Mouse (Mus musculus): ENCODE results near the gene Emc10. TPM values are rescaled to one million over a fixed set of nuclear protein-coding genes. Genes with fewer than 3 reads are reported as not detected.

Emc10 gene
- polyA plus RNA-seq, 1 experiment, result 26.0 TPM

DNA sequence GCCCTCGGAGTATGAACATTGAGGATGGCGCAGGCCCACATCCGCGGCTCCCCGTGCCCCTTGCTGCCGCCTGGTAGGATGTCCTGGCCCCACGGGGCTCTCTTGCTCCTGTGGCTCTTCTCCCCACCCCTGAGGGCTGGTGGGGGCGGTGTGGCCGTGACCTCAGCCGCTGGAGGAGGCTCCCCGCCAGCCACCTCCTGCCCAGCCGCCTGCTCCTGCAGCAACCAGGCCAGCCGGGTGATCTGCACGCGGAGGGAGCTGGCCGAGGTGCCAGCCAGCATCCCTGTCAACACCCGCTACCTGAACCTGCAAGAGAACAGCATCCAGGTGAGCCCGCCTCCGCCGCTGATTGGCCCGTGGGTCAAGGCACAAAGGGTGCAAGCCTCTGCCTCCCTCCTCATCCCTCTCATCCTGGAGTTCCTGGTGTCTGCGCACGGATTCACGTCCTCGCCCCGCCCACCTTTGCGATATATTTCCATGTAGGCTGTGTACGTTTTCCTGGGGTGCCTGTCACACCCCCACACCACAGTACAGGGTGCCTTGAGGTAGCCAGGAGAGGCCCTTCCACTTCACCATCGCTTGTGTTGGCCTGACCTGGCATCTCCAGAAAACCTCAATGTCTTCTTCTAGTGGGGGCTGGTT lies 51.3 kb downstream of the Emc10 start:
- TF ChIP-seq GATA1 (IDR thresholded peaks at IDR 0.05; ENCODE audit: low read length), result no peak
- TF ChIP-seq TAL1 (IDR thresholded peaks at IDR 0.05; ENCODE audit: low read length), result no peak
- H3K27me3 ChIP-seq (ENCODE audit: control insufficient read depth), result peaks cover 97% of the 10 kb centered on the region
- peaks cover 2% of the 10 kb centered on the region; the same call in 1 of the 2 replicates for H3K9me3 ChIP-seq (ENCODE audit: control insufficient read depth, low read length)
- peaks cover 13% of the 10 kb centered on the region for H3K4me1 ChIP-seq (ENCODE audit: control insufficient read depth)
- H3K4me3 ChIP-seq (replicated peaks), result no peak overlapping the region
- H3K36me3 ChIP-seq (ENCODE audit: control insufficient read depth), result no peaks in the 10 kb centered on the region

DNA sequence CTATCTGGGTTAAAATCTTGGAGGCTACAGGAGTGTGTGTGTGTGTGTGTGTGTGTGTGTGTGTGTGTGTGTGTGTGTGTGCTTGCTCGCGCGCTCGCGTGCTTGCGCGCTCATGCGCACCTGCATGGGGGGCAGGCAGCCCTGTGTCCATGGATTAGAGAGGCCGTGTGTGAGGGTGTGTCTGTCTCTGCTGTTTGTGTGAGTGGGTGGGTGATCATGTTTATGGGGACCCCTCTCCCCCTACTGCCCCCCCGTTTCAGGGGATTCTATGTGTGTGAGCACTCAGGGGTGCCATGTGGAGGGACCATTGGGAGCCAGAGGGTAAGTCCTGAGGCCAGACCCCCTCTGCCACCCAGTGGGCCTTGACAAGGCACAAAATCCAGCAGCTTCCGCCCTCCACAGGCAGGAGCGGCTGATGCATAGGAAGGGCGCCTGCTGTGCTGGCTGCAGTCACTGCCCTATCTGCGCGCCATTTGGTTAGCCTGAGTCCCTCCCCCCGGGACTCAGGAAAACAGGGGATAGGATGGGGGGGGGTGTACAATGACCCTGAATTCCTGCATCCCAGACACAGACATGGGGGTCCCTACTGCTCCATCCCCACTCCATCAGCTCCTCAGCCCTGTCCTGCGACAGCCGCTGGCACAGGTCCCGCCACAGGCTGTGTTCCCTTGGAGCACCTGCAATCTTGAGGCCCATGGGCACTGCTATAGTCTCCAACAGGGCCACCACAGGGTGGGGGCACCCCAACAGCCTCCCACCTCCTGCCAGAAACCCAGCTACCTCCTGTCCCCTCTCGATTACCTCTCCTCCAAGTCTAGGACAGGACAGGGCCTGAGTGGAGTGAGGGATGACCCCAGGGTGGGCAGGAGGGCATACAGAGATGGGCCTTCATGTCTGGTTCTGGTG lies 52.8 kb downstream of the Emc10 start:
- Histone ChIP-seq H3K36me3 (ENCODE audit: control insufficient read depth) (no peaks in the 10 kb centered on the region), H3K4me3 (replicated peaks) (no peak overlapping the region), H3K9me3 (ENCODE audit: control insufficient read depth, low read length) (peaks cover 2% of the 10 kb centered on the region; the same call in 1 of the 2 replicates), H3K27me3 (ENCODE audit: control insufficient read depth) (peaks cover 94% of the 10 kb centered on the region), H3K4me1 (ENCODE audit: control insufficient read depth) (peaks cover 13% of the 10 kb centered on the region)
- TF ChIP-seq GATA1 (IDR thresholded peaks at IDR 0.05; ENCODE audit: low read length) (no peak), TAL1 (IDR thresholded peaks at IDR 0.05; ENCODE audit: low read length) (no peak)

DNA sequence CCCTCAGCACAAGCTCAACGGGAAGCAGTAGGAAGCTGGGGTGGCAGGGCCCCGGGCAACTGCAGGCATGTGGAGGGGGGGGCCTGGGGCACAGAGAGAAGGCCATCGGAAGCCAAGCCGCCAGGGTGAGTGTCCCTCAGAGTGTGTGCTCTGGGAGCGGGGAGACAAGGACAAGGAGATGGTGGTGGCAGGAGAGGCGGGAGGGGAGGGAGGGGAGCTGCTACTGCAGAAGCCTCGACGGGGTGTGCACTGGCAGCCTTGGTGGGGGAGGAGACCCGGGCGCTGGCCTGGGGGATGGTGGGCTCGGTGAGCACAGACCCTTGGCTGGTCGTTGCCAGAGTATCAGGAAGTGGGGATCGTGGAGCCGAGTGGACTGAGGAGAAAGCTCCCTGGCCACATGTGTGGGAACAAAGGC lies 53.9 kb downstream of the Emc10 start:
- Histone ChIP-seq H3K27me3 (ENCODE audit: control insufficient read depth) (peaks cover 94% of the 10 kb centered on the region), H3K4me1 (ENCODE audit: control insufficient read depth) (peaks cover 15% of the 10 kb centered on the region), H3K36me3 (ENCODE audit: control insufficient read depth) (no peaks in the 10 kb centered on the region), H3K9me3 (ENCODE audit: control insufficient read depth, low read length) (peaks cover 2% of the 10 kb centered on the region; the same call in 1 of the 2 replicates), H3K4me3 (replicated peaks) (no peak overlapping the region)
- no peak for TF ChIP-seq GATA1 (IDR thresholded peaks at IDR 0.05; ENCODE audit: low read length)
- TF ChIP-seq TAL1 (IDR thresholded peaks at IDR 0.05; ENCODE audit: low read length), result no peak

DNA sequence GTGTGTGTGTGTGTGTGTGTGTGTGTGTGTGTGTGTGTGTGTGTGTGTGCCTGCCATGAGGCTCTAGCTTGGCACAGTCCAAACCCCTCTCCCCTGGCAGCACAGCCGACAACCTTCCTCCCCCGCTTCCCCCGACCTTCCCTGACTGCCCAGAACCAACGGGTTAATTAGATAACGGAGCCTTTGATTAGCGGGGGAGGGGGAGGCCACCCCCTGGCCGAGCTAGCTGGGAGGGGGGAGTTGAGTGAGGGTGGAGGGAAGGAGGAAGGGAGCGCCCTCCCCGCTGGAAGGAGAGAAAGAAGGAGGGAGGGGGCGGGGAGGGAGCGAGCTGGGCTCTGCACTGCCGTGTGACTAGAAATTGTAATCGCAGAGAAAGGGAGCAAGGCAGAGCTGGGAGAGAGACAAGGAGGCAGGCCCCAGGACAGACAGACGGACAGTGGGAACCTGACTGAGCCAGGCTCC lies 54.6 kb downstream of the Emc10 start:
- no peak overlapping the region for H3K4me3 ChIP-seq (replicated peaks)

DNA sequence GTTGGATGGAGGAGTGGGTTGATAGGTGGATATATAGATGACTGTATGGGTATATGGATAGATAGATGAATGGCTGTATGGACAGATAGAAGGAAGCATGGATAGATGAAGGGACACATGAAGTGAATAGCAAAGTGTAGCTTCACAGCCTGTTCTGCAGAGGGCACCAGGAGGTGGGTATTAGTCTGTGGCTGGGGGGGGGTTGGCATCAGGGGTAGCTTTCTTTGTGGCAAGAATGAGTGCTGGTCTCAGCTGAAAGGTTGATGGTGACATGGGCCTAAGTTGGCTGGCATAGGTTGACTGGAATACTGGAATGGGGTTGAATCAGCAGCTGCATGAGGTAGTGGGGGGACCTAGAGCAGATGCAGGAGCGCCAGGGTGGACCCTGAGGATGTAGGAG lies 55.1 kb downstream of the Emc10 start:
- Histone ChIP-seq H3K27me3 (ENCODE audit: control insufficient read depth) (peaks cover 92% of the 10 kb centered on the region), H3K9me3 (ENCODE audit: control insufficient read depth, low read length) (peaks cover 2% of the 10 kb centered on the region; the same call in 1 of the 2 replicates), H3K4me1 (ENCODE audit: control insufficient read depth) (peaks cover 24% of the 10 kb centered on the region), H3K36me3 (ENCODE audit: control insufficient read depth) (no peaks in the 10 kb centered on the region), H3K4me3 (replicated peaks) (no peak overlapping the region)
- TF ChIP-seq TAL1 (IDR thresholded peaks at IDR 0.05; ENCODE audit: low read length) (no peak), GATA1 (IDR thresholded peaks at IDR 0.05; ENCODE audit: low read length) (no peak)

More for the DNA sequence above, 54.6 kb downstream of the Emc10 start:
- peaks cover 93% of the 10 kb centered on the region for H3K27me3 ChIP-seq (ENCODE audit: control insufficient read depth)
- H3K9me3 ChIP-seq (ENCODE audit: control insufficient read depth, low read length), result peaks cover 2% of the 10 kb centered on the region; the same call in 1 of the 2 replicates
- no peaks in the 10 kb centered on the region for H3K36me3 ChIP-seq (ENCODE audit: control insufficient read depth)
- H3K4me1 ChIP-seq (ENCODE audit: control insufficient read depth), result peaks cover 19% of the 10 kb centered on the region
- TF ChIP-seq GATA1 (IDR thresholded peaks at IDR 0.05; ENCODE audit: low read length) (no peak), TAL1 (IDR thresholded peaks at IDR 0.05; ENCODE audit: low read length) (no peak)

DNA sequence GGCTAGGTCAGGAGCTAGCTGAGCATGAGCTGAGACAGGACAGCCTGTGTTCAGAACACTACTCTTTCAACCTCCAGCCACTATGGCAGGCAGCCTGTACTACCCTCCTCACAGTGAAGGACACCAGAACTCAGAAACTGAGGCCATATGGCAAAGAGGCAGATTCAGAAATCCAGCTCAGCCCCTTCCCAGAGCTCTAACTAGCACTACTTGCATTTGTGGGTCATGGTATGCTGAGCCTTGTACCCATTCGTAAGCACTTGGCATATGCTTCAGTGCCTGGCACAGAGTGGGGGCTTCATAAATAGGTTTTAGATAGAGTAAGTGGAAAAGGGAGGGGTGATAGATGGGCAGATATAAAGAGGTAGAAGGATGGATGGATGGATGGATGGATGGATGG lies 55.9 kb downstream of the Emc10 start:
- no peaks in the 10 kb centered on the region for H3K36me3 ChIP-seq (ENCODE audit: control insufficient read depth)
- peaks cover 31% of the 10 kb centered on the region for H3K4me1 ChIP-seq (ENCODE audit: control insufficient read depth)
- TF ChIP-seq GATA1 (IDR thresholded peaks at IDR 0.05; ENCODE audit: low read length), result no peak
- peaks cover 92% of the 10 kb centered on the region for H3K27me3 ChIP-seq (ENCODE audit: control insufficient read depth)
- no peak overlapping the region for H3K4me3 ChIP-seq (replicated peaks)
- peaks cover 2% of the 10 kb centered on the region; the same call in 1 of the 2 replicates for H3K9me3 ChIP-seq (ENCODE audit: control insufficient read depth, low read length)

Other genes with a start within 250 kb of the Emc10 start
- gene 1700028J19Rik, start 249.8 kb downstream of the Emc10 start, polyA plus RNA-seq (2012), result 0.18 TPM in 1 of 2 replicates, not detected in the other
- 5.6 and 5.9 TPM in 2 replicates for gene 2410002F23Rik, start 249.8 kb downstream of the Emc10 start, polyA plus RNA-seq (2012)
- not detected in 2 replicates for gene Acp4, start 239.2 kb downstream of the Emc10 start, polyA plus RNA-seq (2012)
- not detected in 2 replicates for gene Gm15517, start 235.1 kb downstream of the Emc10 start, polyA plus RNA-seq (2012)
- gene Clec11a, start 189.6 kb downstream of the Emc10 start, polyA plus RNA-seq (2012), result 0.01 TPM in 1 of 2 replicates, not detected in the other
- gene Shank1, start 186.3 kb downstream of the Emc10 start, polyA plus RNA-seq (2012), result 0.01 TPM in 2 replicates
- not detected in 2 replicates for gene Syt3, start 112.4 kb downstream of the Emc10 start, polyA plus RNA-seq (2012)
- 0.04 and 0.06 TPM in 2 replicates for gene 1700008O03Rik, start 110.7 kb downstream of the Emc10 start, polyA plus RNA-seq (2012)
- gene Lrrc4b, start 67.5 kb downstream of the Emc10 start, polyA plus RNA-seq (2012), result not detected in 2 replicates
- 0.17 and 0.50 TPM in 2 replicates for gene Aspdh, start 31.1 kb downstream of the Emc10 start, polyA plus RNA-seq (2012)
- gene Josd2, start 28.5 kb downstream of the Emc10 start, polyA plus RNA-seq (2012), result 1,062 and 1,188 TPM in 2 replicates
- 0.16 TPM in 1 of 2 replicates, not detected in the other for gene Fam71e1, start 52 bp upstream of the Emc10 start, polyA plus RNA-seq (2012)
- gene Mybpc2, start 28.1 kb upstream of the Emc10 start, polyA plus RNA-seq (2012), result not detected in 2 replicates
- gene Spib, start 35.5 kb upstream of the Emc10 start, polyA plus RNA-seq (2012), result 0.08 TPM in 2 replicates
- 24.0 and 25.1 TPM in 2 replicates for gene Pold1, start 52.3 kb upstream of the Emc10 start, polyA plus RNA-seq (2012)
- gene Nr1h2, start 57.4 kb upstream of the Emc10 start, polyA plus RNA-seq (2012), result 49.7 and 62.9 TPM in 2 replicates
- 0.20 and 0.21 TPM in 2 replicates for gene Napsa, start 75.9 kb upstream of the Emc10 start, polyA plus RNA-seq (2012)
- gene Kcnc3, start 94.1 kb upstream of the Emc10 start, polyA plus RNA-seq (2012), result 0.01 TPM in 2 replicates
- under 0.01 TPM in 1 of 2 replicates, not detected in the other for gene Myh14, start 174.3 kb upstream of the Emc10 start, polyA plus RNA-seq (2012)
- gene Izumo2, start 212.2 kb upstream of the Emc10 start, polyA plus RNA-seq (2012), result not detected in 2 replicates

All from erythroblast, embryonic 14.5 days (primary cell).